Mouse (Mus musculus): ENCODE measurements around the gene Slc2a5. TPM values are rescaled to one million over a fixed set of nuclear protein-coding genes. Genes with fewer than 3 reads are reported as not detected.
A peak's percentile ranks its signal among the peaks of the same experiment; 100 is the strongest.

Slc2a5 gene
- polyA plus RNA-seq, 1 experiment from 2014 or later = 2.8 TPM

GRCm38 (mm10) chr4:150085366-150085765 is 33.7 kb upstream of the Slc2a5 start:
- no peak overlapping the region for H3K9ac ChIP-seq
- peaks cover 19% of the 10 kb centered on the region for H3K27me3 ChIP-seq (ENCODE audit: control insufficient read depth, insufficient read depth, low read length)
- ATAC-seq (ENCODE audit: low FRiP score) = no peak
- no peaks in the 10 kb centered on the region for H3K9me3 ChIP-seq (ENCODE audit: control insufficient read depth, low read length)
- H3K4me3 ChIP-seq (replicated peaks; ENCODE audit: low read length) = no peak overlapping the region
- H3K36me3 ChIP-seq (replicated peaks; ENCODE audit: control insufficient read depth, insufficient read depth) = no peaks in the 10 kb centered on the region
- H3K4me2 ChIP-seq (replicated peaks) = no peak overlapping the region
- no peak overlapping the region for H3K27ac ChIP-seq
- H3K4me1 ChIP-seq (replicated peaks; ENCODE audit: control insufficient read depth, insufficient read depth, low read length) = peaks cover 8% of the 10 kb centered on the region
- 82% methylated on average over 4 of the region's 4 CpGs for WGBS
- no peak for DNase-seq (ENCODE audit: low spot score)

GRCm38 (mm10) chr4:150086841-150087160 is 32.3 kb upstream of the Slc2a5 start:
- no peak for DNase-seq (ENCODE audit: low spot score)
- Histone ChIP-seq H3K4me1 (replicated peaks; ENCODE audit: control insufficient read depth, insufficient read depth, low read length) (peaks cover 8% of the 10 kb centered on the region), H3K4me2 (replicated peaks) (peak overlapping the region; percentile 96), H3K4me3 (replicated peaks; ENCODE audit: low read length) (peak overlapping the region; percentile 51), H3K9me3 (ENCODE audit: control insufficient read depth, low read length) (no peaks in the 10 kb centered on the region), H3K27ac (no peak overlapping the region), H3K9ac (no peak overlapping the region; the same call in 1 of the 2 replicates), H3K36me3 (replicated peaks; ENCODE audit: control insufficient read depth, insufficient read depth) (no peaks in the 10 kb centered on the region), H3K27me3 (ENCODE audit: control insufficient read depth, insufficient read depth, low read length) (peaks cover 19% of the 10 kb centered on the region)
- ATAC-seq (ENCODE audit: low FRiP score) = no peak
- 8% methylated on average over 7 of the region's 7 CpGs for WGBS

GRCm38 (mm10) chr4:150087161-150087889 is 31.8 kb upstream of the Slc2a5 start, which contains the start of gene Gpr157:
Gpr157 (plus strand) TSS chr4:150087365.
- no peak within 1 kb of the TSS for H3K27ac ChIP-seq
- H3K9me3 ChIP-seq (ENCODE audit: control insufficient read depth, low read length) = no peaks in the 10 kb centered on the region
- H3K36me3 ChIP-seq (replicated peaks; ENCODE audit: control insufficient read depth, insufficient read depth) = no peaks in the 10 kb centered on the region
- WGBS = under 1% methylated on average over 54 of the region's 56 CpGs
- H3K4me3 ChIP-seq (replicated peaks; ENCODE audit: low read length) = peak within 1 kb of the TSS; percentile 51
- peak; percentile 94 for ATAC-seq (ENCODE audit: low FRiP score)
- peak; percentile 82 for DNase-seq (ENCODE audit: low spot score)
- peak within 1 kb of the TSS; percentile 96 for H3K4me2 ChIP-seq (replicated peaks)
- peak within 1 kb of the TSS; percentile 58 for H3K9ac ChIP-seq
- H3K27me3 ChIP-seq (ENCODE audit: control insufficient read depth, insufficient read depth, low read length) = peaks cover 19% of the 10 kb centered on the region
- peaks cover 8% of the 10 kb centered on the region for H3K4me1 ChIP-seq (replicated peaks; ENCODE audit: control insufficient read depth, insufficient read depth, low read length)

GRCm38 (mm10) chr4:150087890-150088530 is 31.1 kb upstream of the Slc2a5 start:
- Histone ChIP-seq H3K4me2 (replicated peaks) (peak overlapping the region; percentile 96), H3K9me3 (ENCODE audit: control insufficient read depth, low read length) (no peaks in the 10 kb centered on the region), H3K27me3 (ENCODE audit: control insufficient read depth, insufficient read depth, low read length) (peaks cover 19% of the 10 kb centered on the region), H3K4me3 (replicated peaks; ENCODE audit: low read length) (peak overlapping the region; percentile 51), H3K27ac (no peak overlapping the region), H3K9ac (peak overlapping the region; percentile 58), H3K4me1 (replicated peaks; ENCODE audit: control insufficient read depth, insufficient read depth, low read length) (peaks cover 8% of the 10 kb centered on the region), H3K36me3 (replicated peaks; ENCODE audit: control insufficient read depth, insufficient read depth) (no peaks in the 10 kb centered on the region)
- DNase-seq (ENCODE audit: low spot score) (no peak), ATAC-seq (ENCODE audit: low FRiP score) (no peak)
- 17% methylated on average over 29 of the region's 29 CpGs for WGBS

- DNase-seq (ENCODE audit: low spot score) = no peak
- 81% methylated on average over 10 of the region's 10 CpGs for WGBS
Observed at GRCm38 (mm10) chr4:150089121-150089520, 30.0 kb upstream of the Slc2a5 start.

GRCm38 (mm10) chr4:150091887-150092582 is 27.0 kb upstream of the Slc2a5 start:
- H3K27ac ChIP-seq = no peak overlapping the region
- no peaks in the 10 kb centered on the region for H3K9me3 ChIP-seq (ENCODE audit: control insufficient read depth, low read length)
- H3K4me3 ChIP-seq (replicated peaks; ENCODE audit: low read length) = no peak overlapping the region
- WGBS = 88% methylated on average over 18 of the region's 18 CpGs
- H3K4me2 ChIP-seq (replicated peaks) = no peak overlapping the region
- no peak overlapping the region for H3K9ac ChIP-seq
- no peaks in the 10 kb centered on the region for H3K36me3 ChIP-seq (replicated peaks; ENCODE audit: control insufficient read depth, insufficient read depth)
- ATAC-seq (ENCODE audit: low FRiP score) (no peak), DNase-seq (ENCODE audit: low spot score) (no peak)
- peaks cover 19% of the 10 kb centered on the region for H3K27me3 ChIP-seq (ENCODE audit: control insufficient read depth, insufficient read depth, low read length)
- H3K4me1 ChIP-seq (replicated peaks; ENCODE audit: control insufficient read depth, insufficient read depth, low read length) = peaks cover 13% of the 10 kb centered on the region

More at GRCm38 (mm10) chr4:150089121-150089520, 30.0 kb upstream of the Slc2a5 start:
- Histone ChIP-seq H3K9me3 (ENCODE audit: control insufficient read depth, low read length) (no peaks in the 10 kb centered on the region), H3K27ac (no peak overlapping the region), H3K4me3 (replicated peaks; ENCODE audit: low read length) (no peak overlapping the region), H3K9ac (no peak overlapping the region), H3K27me3 (ENCODE audit: control insufficient read depth, insufficient read depth, low read length) (peaks cover 19% of the 10 kb centered on the region), H3K36me3 (replicated peaks; ENCODE audit: control insufficient read depth, insufficient read depth) (no peaks in the 10 kb centered on the region), H3K4me2 (replicated peaks) (no peak overlapping the region), H3K4me1 (replicated peaks; ENCODE audit: control insufficient read depth, insufficient read depth, low read length) (peaks cover 8% of the 10 kb centered on the region)
- no peak for ATAC-seq (ENCODE audit: low FRiP score)

- Histone ChIP-seq H3K36me3 (replicated peaks; ENCODE audit: control insufficient read depth, insufficient read depth) (no peaks in the 10 kb centered on the region), H3K4me3 (replicated peaks; ENCODE audit: low read length) (no peak overlapping the region), H3K4me1 (replicated peaks; ENCODE audit: control insufficient read depth, insufficient read depth, low read length) (peaks cover 12% of the 10 kb centered on the region), H3K27me3 (ENCODE audit: control insufficient read depth, insufficient read depth, low read length) (peaks cover 17% of the 10 kb centered on the region), H3K9me3 (ENCODE audit: control insufficient read depth, low read length) (no peaks in the 10 kb centered on the region), H3K27ac (no peak overlapping the region), H3K4me2 (replicated peaks) (no peak overlapping the region), H3K9ac (no peak overlapping the region)
- DNase-seq (ENCODE audit: low spot score) (no peak), ATAC-seq (ENCODE audit: low FRiP score) (no peak)
- 59% methylated on average over 3 of the region's 3 CpGs for WGBS
Observed at GRCm38 (mm10) chr4:150092583-150092902, 26.5 kb upstream of the Slc2a5 start.

- no peak overlapping the region for H3K27ac ChIP-seq
- H3K36me3 ChIP-seq (replicated peaks; ENCODE audit: control insufficient read depth, insufficient read depth) = no peaks in the 10 kb centered on the region
- H3K4me1 ChIP-seq (replicated peaks; ENCODE audit: control insufficient read depth, insufficient read depth, low read length) = peaks cover 5% of the 10 kb centered on the region; the same call in 1 of the 2 replicates
- DNase-seq (ENCODE audit: low spot score) (no peak), ATAC-seq (ENCODE audit: low FRiP score) (no peak)
- WGBS = 26% methylated on average over 11 of the region's 12 CpGs
- no peaks in the 10 kb centered on the region for H3K9me3 ChIP-seq (ENCODE audit: control insufficient read depth, low read length)
- H3K27me3 ChIP-seq (ENCODE audit: control insufficient read depth, insufficient read depth, low read length) = peaks cover 4% of the 10 kb centered on the region
- no peak overlapping the region for H3K4me2 ChIP-seq (replicated peaks)
- H3K4me3 ChIP-seq (replicated peaks; ENCODE audit: low read length) = no peak overlapping the region
- no peak overlapping the region for H3K9ac ChIP-seq
Observed at GRCm38 (mm10) chr4:150093560-150094462, 25.3 kb upstream of the Slc2a5 start.

GRCm38 (mm10) chr4:150094463-150094789 is 24.7 kb upstream of the Slc2a5 start:
- ATAC-seq (ENCODE audit: low FRiP score) (no peak), DNase-seq (ENCODE audit: low spot score) (no peak)
- Histone ChIP-seq H3K4me2 (replicated peaks) (no peak overlapping the region), H3K36me3 (replicated peaks; ENCODE audit: control insufficient read depth, insufficient read depth) (no peaks in the 10 kb centered on the region), H3K9me3 (ENCODE audit: control insufficient read depth, low read length) (no peaks in the 10 kb centered on the region), H3K27ac (no peak overlapping the region), H3K9ac (no peak overlapping the region), H3K4me3 (replicated peaks; ENCODE audit: low read length) (no peak overlapping the region), H3K27me3 (ENCODE audit: control insufficient read depth, insufficient read depth, low read length) (no peaks in the 10 kb centered on the region; the same call in 1 of the 2 replicates), H3K4me1 (replicated peaks; ENCODE audit: control insufficient read depth, insufficient read depth, low read length) (peaks cover 5% of the 10 kb centered on the region; the same call in 1 of the 2 replicates)
- WGBS = 18% methylated on average over 5 of the region's 5 CpGs
